Mouse (Mus musculus): ENCODE measurements at regions not wholly inside any gene's neighbourhood (a gene's known extent, or its start where the extent isn't known, plus 50 kb on each side); places are given as distances from the start of the nearest gene placed in this dataset.

- TF ChIP-seq CTCF (IDR thresholded peaks at IDR 0.05; ENCODE audit: borderline replicate concordance, control insufficient read depth, extremely low read depth, insufficient read depth, low read length, poor library complexity) (no peak), POLR2A (IDR thresholded peaks at IDR 0.05; ENCODE audit: control insufficient read depth, extremely low read depth, insufficient read depth, low read length, poor library complexity) (no peak)
Observed at GRCm38 (mm10) chr2:38439191-38439590, 72.3 kb upstream of the Nek6 start.
